7 mouse cellular contexts compared by ENCODE assay signal in the genomic region with DNA sequence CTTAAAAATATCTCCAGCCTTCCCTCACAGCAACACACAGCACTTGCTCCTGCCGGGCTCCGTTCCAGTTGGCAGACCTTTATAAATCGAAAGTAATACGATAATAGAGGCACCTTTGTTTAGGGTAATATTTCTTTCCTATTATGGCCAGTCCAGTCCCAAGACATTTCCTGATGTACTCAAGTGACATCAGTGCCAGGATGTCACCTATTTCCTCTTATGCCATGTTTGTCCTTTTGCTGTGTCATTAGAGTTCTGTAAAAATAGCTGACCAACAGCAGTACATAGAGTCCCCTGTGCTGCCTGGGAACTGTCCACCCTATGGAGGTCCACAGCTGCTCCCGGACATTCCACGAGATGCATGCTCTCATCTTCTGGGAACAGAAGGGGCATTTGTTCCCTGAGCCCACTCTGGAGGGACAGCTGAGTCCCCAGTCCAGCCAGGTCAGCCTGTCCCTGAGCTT.
DNase-seq lines count a peak whose midpoint lies in the region; ATAC-seq and TF ChIP-seq lines count a peak whose summit lies in the region.

No protein-coding gene starts in this region.

- H3K4me1 ChIP-seq in heart, embryonic 14.5 days (ENCODE audit: control insufficient read depth in 2 of 2, insufficient read depth in 2 of 2, low read length in 2 of 2), result peaks cover 8 to 12% of the 10 kb centered on the region in 2 experiments
- H3K4me1 ChIP-seq in limb, embryonic 13.5 days, result peaks cover 15% of the 10 kb centered on the region; the same call in 1 of the 2 replicates
- no peaks in the 10 kb centered on the region for H3K4me1 ChIP-seq in stomach, postnatal 0 days (replicated peaks; ENCODE audit: control insufficient read depth, insufficient read depth)

- H3K4me2 ChIP-seq in heart, embryonic 14.5 days (ENCODE audit: low read length), result peak overlapping the region; percentile 44
- H3K4me2 ChIP-seq in limb, embryonic 13.5 days (replicated peaks), result 0 out of 2 replicates have a peak overlapping the region, but pooled peaks have one; percentile 3
- H3K4me2 ChIP-seq in stomach, postnatal 0 days (replicated peaks; ENCODE audit: low read depth), result 0 out of 2 replicates have a peak overlapping the region, but pooled peaks have one; percentile 0

- no peaks in the 10 kb centered on the region for H3K27me3 ChIP-seq in heart, embryonic 14.5 days (ENCODE audit: control insufficient read depth, insufficient read depth, low read length)
- H3K27me3 ChIP-seq in limb, embryonic 13.5 days, result no peaks in the 10 kb centered on the region
- no peaks in the 10 kb centered on the region for H3K27me3 ChIP-seq in stomach, postnatal 0 days (ENCODE audit: control insufficient read depth, insufficient read depth, low read length)

- no peak for ATAC-seq in heart, embryonic 14.5 days (ENCODE audit: insufficient number of reproducible peaks, insufficient read depth, low FRiP score, low read depth)
- ATAC-seq in limb, embryonic 13.5 days (ENCODE audit: low FRiP score, low read depth), result peak; percentile 82
- peak; percentile 32; the same call in 1 of the 2 replicates for ATAC-seq in stomach, postnatal 0 days (ENCODE audit: low FRiP score, low TSS enrichment)

- H3K9me3 ChIP-seq in heart, embryonic 14.5 days (ENCODE audit: control insufficient read depth, low read length), result no peaks in the 10 kb centered on the region
- no peaks in the 10 kb centered on the region for H3K9me3 ChIP-seq in limb, embryonic 13.5 days
- H3K9me3 ChIP-seq in stomach, postnatal 0 days (ENCODE audit: control insufficient read depth, low read length), result no peaks in the 10 kb centered on the region

- no peak overlapping the region for H3K9ac ChIP-seq in heart, embryonic 14.5 days (ENCODE audit: low read length)
- H3K9ac ChIP-seq in limb, embryonic 13.5 days, result no peak overlapping the region
- H3K9ac ChIP-seq in stomach, postnatal 0 days (ENCODE audit: low read length), result no peak overlapping the region

- no peak overlapping the region for H3K4me3 ChIP-seq in heart, embryonic 14.5 days (ENCODE audit: control insufficient read depth in 1 of 2, insufficient read depth in 1 of 2, low read depth in 1 of 2, low read length in 2 of 2)
- no peak overlapping the region for H3K4me3 ChIP-seq in limb, embryonic 13.5 days
- no peak overlapping the region for H3K4me3 ChIP-seq in stomach, postnatal 0 days (ENCODE audit: low read depth, low read length)

- TF ChIP-seq CTCF in stomach, postnatal 0 days (IDR thresholded peaks at IDR 0.05; ENCODE audit: low read depth), result no peak

- H3K36me3 ChIP-seq in heart, embryonic 14.5 days (ENCODE audit: control insufficient read depth, insufficient read depth, low read length), result no peaks in the 10 kb centered on the region
- H3K36me3 ChIP-seq in limb, embryonic 13.5 days, result no peaks in the 10 kb centered on the region
- no peaks in the 10 kb centered on the region for H3K36me3 ChIP-seq in stomach, postnatal 0 days (ENCODE audit: control insufficient read depth, insufficient read depth, low read length)

- no peak overlapping the region for H3K27ac ChIP-seq in heart, embryonic 14.5 days (replicated peaks in 1 of 2; ENCODE audit: control insufficient read depth in 1 of 2, insufficient read depth in 1 of 2, low read depth in 2 of 2, low read length in 2 of 2)
- H3K27ac ChIP-seq in limb, embryonic 13.5 days, result no peak overlapping the region
- no peak overlapping the region for H3K27ac ChIP-seq in stomach, postnatal 0 days (replicated peaks)

- WGBS in heart, embryonic 14.5 days, result 37% methylated on average over 6 of the region's 6 CpGs
- WGBS in limb, embryonic 13.5 days, result 59% methylated on average over 6 of the region's 6 CpGs
- WGBS in stomach, postnatal 0 days, result 39% methylated on average over 6 of the region's 6 CpGs

- TF ChIP-seq EP300 in stomach, postnatal 0 days (optimal IDR thresholded peaks at IDR 0.05), result no peak

- DNase-seq in 416B (ENCODE audit: low read depth) (peak; percentile 82), NIH3T3 (ENCODE audit: low read depth) (peak; percentile 34)
- no peak for DNase-seq in stomach, postnatal 0 days (ENCODE audit: low spot score)
- no peak for DNase-seq in right cerebral cortex, postnatal 14 days
- no peak for DNase-seq in layer of hippocampus, postnatal 25 days (ENCODE audit: extremely low spot score in 1 of 2, low spot score in 1 of 2)

Comparison
In these comparisons a context has a peak if more than half of its experiments do, and no peak if none do; other contexts are left out.
1. DNase-seq: peak in 416B (single experiment) and NIH3T3 (single experiment); none in stomach, postnatal 0 days (single experiment), right cerebral cortex, postnatal 14 days (single experiment) and layer of hippocampus, postnatal 25 days (0 of 2).
2. Peak in every context shown above with its lines, with median percentiles within 50 percentile points of each other: H3K4me2 ChIP-seq.